Mouse (Mus musculus): ENCODE measurements around the gene Sgf29. TPM values are rescaled to one million over a fixed set of nuclear protein-coding genes. Genes with fewer than 3 reads are reported as not detected.
"Not testable (repeated sequence)": the region's sequence is repeated elsewhere in the genome, so short reads cannot be mapped to it uniquely, and the experiment has no call there.

The Sgf29 gene
- polyA plus RNA-seq, 1 experiment from 2014 or later, result 40.8 TPM

GRCm38 (mm10) chr7:126679683-126680082 is 30.6 kb downstream of the Sgf29 start:
- ATAC-seq (ENCODE audit: low read depth), result no peak
- no peak overlapping the region for H3K9ac ChIP-seq (ENCODE audit: low read depth, low read length)
- no peak overlapping the region for H3K4me3 ChIP-seq (ENCODE audit: low read depth, low read length)
- WGBS, result 88% methylated on average over 5 of the region's 5 CpGs
- DNase-seq (ENCODE audit: low spot score), result no peak
- no peak overlapping the region for H3K27ac ChIP-seq (replicated peaks; ENCODE audit: low read depth, low read length)
- H3K9me3 ChIP-seq (ENCODE audit: control insufficient read depth, low read length), result no peaks in the 10 kb centered on the region
- no peaks in the 10 kb centered on the region for H3K27me3 ChIP-seq (replicated peaks; ENCODE audit: control insufficient read depth, insufficient read depth, low read length)
- H3K36me3 ChIP-seq (ENCODE audit: control insufficient read depth, insufficient read depth, low read length), result 0 out of 2 replicates have a peak, but pooled peaks cover 6% of the 10 kb centered on the region
- H3K4me2 ChIP-seq (ENCODE audit: low read depth, low read length), result no peak overlapping the region
- H3K4me1 ChIP-seq (ENCODE audit: control insufficient read depth, insufficient read depth, low read length), result no peaks in the 10 kb centered on the region

GRCm38 (mm10) chr7:126681221-126681620 is 32.1 kb downstream of the Sgf29 start:
- 0 out of 2 replicates have a peak, but pooled peaks cover 6% of the 10 kb centered on the region for H3K36me3 ChIP-seq (ENCODE audit: control insufficient read depth, insufficient read depth, low read length)
- no peak for ATAC-seq (ENCODE audit: low read depth)
- H3K27me3 ChIP-seq (replicated peaks; ENCODE audit: control insufficient read depth, insufficient read depth, low read length), result no peaks in the 10 kb centered on the region
- no peak overlapping the region for H3K27ac ChIP-seq (replicated peaks; ENCODE audit: low read depth, low read length)
- 92% methylated on average over 5 of the region's 5 CpGs for WGBS
- H3K9ac ChIP-seq (ENCODE audit: low read depth, low read length), result no peak overlapping the region
- no peak overlapping the region for H3K4me2 ChIP-seq (ENCODE audit: low read depth, low read length)
- H3K9me3 ChIP-seq (ENCODE audit: control insufficient read depth, low read length), result no peaks in the 10 kb centered on the region
- no peaks in the 10 kb centered on the region for H3K4me1 ChIP-seq (ENCODE audit: control insufficient read depth, insufficient read depth, low read length)
- DNase-seq (ENCODE audit: low spot score), result no peak
- no peak overlapping the region for H3K4me3 ChIP-seq (ENCODE audit: low read depth, low read length)

GRCm38 (mm10) chr7:126688156-126688555 is 39.0 kb downstream of the Sgf29 start:
- H3K4me1 ChIP-seq (ENCODE audit: control insufficient read depth, insufficient read depth, low read length); ATAC-seq (ENCODE audit: low read depth); H3K27ac ChIP-seq (replicated peaks; ENCODE audit: low read depth, low read length); DNase-seq (ENCODE audit: low spot score); H3K9me3 ChIP-seq (ENCODE audit: control insufficient read depth, low read length); H3K27me3 ChIP-seq (replicated peaks; ENCODE audit: control insufficient read depth, insufficient read depth, low read length); H3K4me2 ChIP-seq (ENCODE audit: low read depth, low read length); H3K9ac ChIP-seq (ENCODE audit: low read depth, low read length); H3K4me3 ChIP-seq (ENCODE audit: low read depth, low read length): not testable (repeated sequence)
- 64% methylated on average over 4 of the region's 4 CpGs for WGBS
- H3K36me3 ChIP-seq (ENCODE audit: control insufficient read depth, insufficient read depth, low read length), result peaks cover 15% of the 10 kb centered on the region

- DNase-seq (ENCODE audit: low spot score) (no peak), ATAC-seq (ENCODE audit: low read depth) (no peak)
- Histone ChIP-seq H3K36me3 (ENCODE audit: control insufficient read depth, insufficient read depth, low read length) (peaks cover 15% of the 10 kb centered on the region), H3K4me3 (ENCODE audit: low read depth, low read length) (no peak overlapping the region), H3K27me3 (replicated peaks; ENCODE audit: control insufficient read depth, insufficient read depth, low read length) (no peaks in the 10 kb centered on the region), H3K4me1 (ENCODE audit: control insufficient read depth, insufficient read depth, low read length) (no peaks in the 10 kb centered on the region), H3K9me3 (ENCODE audit: control insufficient read depth, low read length) (no peaks in the 10 kb centered on the region), H3K27ac (replicated peaks; ENCODE audit: low read depth, low read length) (no peak overlapping the region), H3K4me2 (ENCODE audit: low read depth, low read length) (no peak overlapping the region), H3K9ac (ENCODE audit: low read depth, low read length) (no peak overlapping the region)
- WGBS, result 68% methylated on average over 3 of the region's 3 CpGs
Observed at GRCm38 (mm10) chr7:126689021-126689420, 39.9 kb downstream of the Sgf29 start.

- Histone ChIP-seq H3K4me3 (ENCODE audit: low read depth, low read length) (no peak overlapping the region), H3K27me3 (replicated peaks; ENCODE audit: control insufficient read depth, insufficient read depth, low read length) (no peaks in the 10 kb centered on the region), H3K4me2 (ENCODE audit: low read depth, low read length) (no peak overlapping the region), H3K36me3 (ENCODE audit: control insufficient read depth, insufficient read depth, low read length) (peaks cover 15% of the 10 kb centered on the region), H3K9me3 (ENCODE audit: control insufficient read depth, low read length) (no peaks in the 10 kb centered on the region), H3K27ac (replicated peaks; ENCODE audit: low read depth, low read length) (no peak overlapping the region), H3K9ac (ENCODE audit: low read depth, low read length) (no peak overlapping the region), H3K4me1 (ENCODE audit: control insufficient read depth, insufficient read depth, low read length) (no peaks in the 10 kb centered on the region)
- DNase-seq (ENCODE audit: low spot score), result no peak
- WGBS, result 77% methylated on average over 3 of the region's 3 CpGs
- ATAC-seq (ENCODE audit: low read depth), result no peak
Observed at GRCm38 (mm10) chr7:126690737-126691136, 41.6 kb downstream of the Sgf29 start.

- no peak overlapping the region for H3K9ac ChIP-seq (ENCODE audit: low read depth, low read length)
- no peak overlapping the region for H3K27ac ChIP-seq (replicated peaks; ENCODE audit: low read depth, low read length)
- no peaks in the 10 kb centered on the region for H3K27me3 ChIP-seq (replicated peaks; ENCODE audit: control insufficient read depth, insufficient read depth, low read length)
- 79% methylated on average over 5 of the region's 5 CpGs for WGBS
- DNase-seq (ENCODE audit: low spot score), result no peak
- ATAC-seq (ENCODE audit: low read depth), result no peak
- 0 out of 2 replicates have a peak, but pooled peaks cover 3% of the 10 kb centered on the region for H3K4me1 ChIP-seq (ENCODE audit: control insufficient read depth, insufficient read depth, low read length)
- H3K9me3 ChIP-seq (ENCODE audit: control insufficient read depth, low read length), result no peaks in the 10 kb centered on the region
- H3K36me3 ChIP-seq (ENCODE audit: control insufficient read depth, insufficient read depth, low read length), result peaks cover 15% of the 10 kb centered on the region
- no peak overlapping the region for H3K4me3 ChIP-seq (ENCODE audit: low read depth, low read length)
- no peak overlapping the region for H3K4me2 ChIP-seq (ENCODE audit: low read depth, low read length)
Observed at GRCm38 (mm10) chr7:126691676-126692075, 42.6 kb downstream of the Sgf29 start.

- no peak overlapping the region for H3K9ac ChIP-seq (ENCODE audit: low read depth, low read length)
- DNase-seq (ENCODE audit: low spot score), result no peak
- H3K4me2 ChIP-seq (ENCODE audit: low read depth, low read length), result no peak overlapping the region
- 95% methylated on average over 26 of the region's 26 CpGs for WGBS
- H3K9me3 ChIP-seq (ENCODE audit: control insufficient read depth, low read length), result no peaks in the 10 kb centered on the region
- no peak overlapping the region for H3K27ac ChIP-seq (replicated peaks; ENCODE audit: low read depth, low read length)
- peaks cover 15% of the 10 kb centered on the region for H3K36me3 ChIP-seq (ENCODE audit: control insufficient read depth, insufficient read depth, low read length)
- no peaks in the 10 kb centered on the region for H3K27me3 ChIP-seq (replicated peaks; ENCODE audit: control insufficient read depth, insufficient read depth, low read length)
- no peak for ATAC-seq (ENCODE audit: low read depth)
- 0 out of 2 replicates have a peak, but pooled peaks cover 5% of the 10 kb centered on the region for H3K4me1 ChIP-seq (ENCODE audit: control insufficient read depth, insufficient read depth, low read length)
- H3K4me3 ChIP-seq (ENCODE audit: low read depth, low read length), result no peak overlapping the region
Observed at GRCm38 (mm10) chr7:126692426-126692825, 43.3 kb downstream of the Sgf29 start.

- no peaks in the 10 kb centered on the region for H3K27me3 ChIP-seq (replicated peaks; ENCODE audit: control insufficient read depth, insufficient read depth, low read length)
- no peak overlapping the region for H3K9ac ChIP-seq (ENCODE audit: low read depth, low read length)
- 37% methylated on average over 3 of the region's 3 CpGs for WGBS
- H3K4me1 ChIP-seq (ENCODE audit: control insufficient read depth, insufficient read depth, low read length), result 0 out of 2 replicates have a peak, but pooled peaks cover 5% of the 10 kb centered on the region
- DNase-seq (ENCODE audit: low spot score), result peak; percentile 87
- H3K27ac ChIP-seq (replicated peaks; ENCODE audit: low read depth, low read length), result no peak overlapping the region
- H3K4me2 ChIP-seq (ENCODE audit: low read depth, low read length), result no peak overlapping the region
- peaks cover 15% of the 10 kb centered on the region for H3K36me3 ChIP-seq (ENCODE audit: control insufficient read depth, insufficient read depth, low read length)
- ATAC-seq (ENCODE audit: low read depth), result no peak
- no peak overlapping the region for H3K4me3 ChIP-seq (ENCODE audit: low read depth, low read length)
- no peaks in the 10 kb centered on the region for H3K9me3 ChIP-seq (ENCODE audit: control insufficient read depth, low read length)
Observed at GRCm38 (mm10) chr7:126693256-126693655, 44.1 kb downstream of the Sgf29 start.

GRCm38 (mm10) chr7:126693781-126694180 is 44.7 kb downstream of the Sgf29 start:
- Histone ChIP-seq H3K9ac (ENCODE audit: low read depth, low read length) (no peak overlapping the region), H3K9me3 (ENCODE audit: control insufficient read depth, low read length) (no peaks in the 10 kb centered on the region), H3K27me3 (replicated peaks; ENCODE audit: control insufficient read depth, insufficient read depth, low read length) (no peaks in the 10 kb centered on the region), H3K36me3 (ENCODE audit: control insufficient read depth, insufficient read depth, low read length) (peaks cover 15% of the 10 kb centered on the region), H3K4me3 (ENCODE audit: low read depth, low read length) (no peak overlapping the region), H3K4me2 (ENCODE audit: low read depth, low read length) (no peak overlapping the region), H3K4me1 (ENCODE audit: control insufficient read depth, insufficient read depth, low read length) (0 out of 2 replicates have a peak, but pooled peaks cover 5% of the 10 kb centered on the region), H3K27ac (replicated peaks; ENCODE audit: low read depth, low read length) (no peak overlapping the region)
- ATAC-seq (ENCODE audit: low read depth), result no peak
- 80% methylated on average over 7 of the region's 7 CpGs for WGBS
- no peak for DNase-seq (ENCODE audit: low spot score)
